Mouse (Mus musculus) lung, embryonic 15.5 days (tissue): ENCODE results near the gene Has3. TPM values are rescaled to one million over a fixed set of nuclear protein-coding genes. Genes with fewer than 3 reads are reported as not detected.
A peak's percentile ranks its signal among the peaks of the same experiment; 100 is the strongest.

Source experiments
- ATAC-seq: fragments of 200-750 bp; cut with Nextera tagmentation; 2 replicates; pipeline ENCODE4 v1.8.0; 2017; ENCODE audit warnings: moderate number of reproducible peaks, borderline replicate concordance; ENCODE audit not compliant: low FRiP score, low TSS enrichment; ENCODE audit errors: extremely low read depth
- H3K27ac ChIP-seq: fragments of 300-500 bp; sonication (generic); 2 replicates; pipeline ENCODE4 v1.5.1; 2015; ENCODE audit warnings: moderate library complexity, mild to moderate bottlenecking, inconsistent platforms
- H3K27me3 ChIP-seq: fragments of 300-500 bp; sonication (generic); 2 replicates; pipeline ENCODE4 v1.6.1; 2015; ENCODE audit warnings: inconsistent platforms
- H3K36me3 ChIP-seq: fragments of 300-500 bp; sonication (generic); 2 replicates; pipeline ENCODE4 v1.6.1; 2015; ENCODE audit warnings: inconsistent platforms
- H3K4me1 ChIP-seq: fragments of 300-500 bp; sonication (generic); 2 replicates; pipeline ENCODE4 v1.6.1; 2015; ENCODE audit warnings: inconsistent platforms
- H3K4me2 ChIP-seq: fragments of 300-500 bp; sonication (generic); 2 replicates; pipeline ENCODE4 v1.6.1; 2015; ENCODE audit warnings: inconsistent platforms, mild to moderate bottlenecking, moderate library complexity
- H3K4me3 ChIP-seq: fragments of 300-500 bp; sonication (generic); 2 replicates; pipeline ENCODE4 v1.5.1; 2015; ENCODE audit warnings: mild to moderate bottlenecking, inconsistent platforms
- H3K9ac ChIP-seq: fragments of 300-500 bp; sonication (generic); 2 replicates; pipeline ENCODE4 v1.6.1; 2015; ENCODE audit warnings: inconsistent platforms
- H3K9me3 ChIP-seq: fragments of 300-500 bp; sonication (generic); 2 replicates; pipeline ENCODE4 v1.6.1; 2016; ENCODE audit warnings: inconsistent platforms
- WGBS: fragments of 180-500 bp; shearing (Covaris S2); methylation state at CpG from one replicate; pipeline ENCODE4 v1.1.7; 2015; 5-methylcytosine and 5-hydroxymethylcytosine counted together
- polyA plus RNA-seq: library from polyadenylated mRNA; unstranded; fragments of >200 nt; fragmentation: Nextera tagmentation; extraction: Ambion mirVana; gene quantifications from 2 replicates; pipeline ENCODE4 v1.2.1, GENCODE M21; 2015

Has3 gene
- polyA plus RNA-seq: 0.15 and 0.23 TPM in 2 replicates

GRCm38 (mm10) chr8:106870051-106870450, at the start of gene Has3:
Gene Has3, plus strand, starts transcription at chr8:106870242.
- H3K9ac ChIP-seq: peak within 1 kb of the TSS; percentile 49
- under 1% methylated on average over 18 of the region's 18 CpGs for WGBS
- H3K9me3 ChIP-seq: no peaks in the 10 kb centered on the region
- ATAC-seq: no peak
- peak within 1 kb of the TSS; percentile 54 for H3K4me3 ChIP-seq
- H3K36me3 ChIP-seq: 0 out of 2 replicates have a peak, but pooled peaks cover 3% of the 10 kb centered on the region
- H3K4me2 ChIP-seq: peak within 1 kb of the TSS; percentile 97
- H3K27ac ChIP-seq: no peak within 1 kb of the TSS
- H3K27me3 ChIP-seq: peaks cover 45% of the 10 kb centered on the region
- H3K4me1 ChIP-seq: peaks cover 31% of the 10 kb centered on the region

GRCm38 (mm10) chr8:106820553-106821515, 49.2 kb upstream of the Has3 start:
- no peaks in the 10 kb centered on the region for H3K9me3 ChIP-seq
- H3K4me3 ChIP-seq: no peak overlapping the region
- no peak for ATAC-seq
- no peak overlapping the region for H3K4me2 ChIP-seq
- no peaks in the 10 kb centered on the region for H3K27me3 ChIP-seq
- H3K27ac ChIP-seq: no peak overlapping the region
- WGBS: 68% methylated on average over 14 of the region's 14 CpGs
- H3K4me1 ChIP-seq: peaks cover 7% of the 10 kb centered on the region
- H3K36me3 ChIP-seq: no peaks in the 10 kb centered on the region
- H3K9ac ChIP-seq: no peak overlapping the region

- Histone ChIP-seq H3K4me2 (no peak overlapping the region), H3K27ac (no peak overlapping the region), H3K4me1 (no peaks in the 10 kb centered on the region), H3K36me3 (no peaks in the 10 kb centered on the region), H3K27me3 (no peaks in the 10 kb centered on the region), H3K9ac (no peak overlapping the region), H3K4me3 (no peak overlapping the region), H3K9me3 (no peaks in the 10 kb centered on the region)
- ATAC-seq: no peak
- 82% methylated on average over 6 of the region's 6 CpGs for WGBS
Measured at GRCm38 (mm10) chr8:106828921-106829320, 41.1 kb upstream of the Has3 start.

GRCm38 (mm10) chr8:106829526-106830045, 40.5 kb upstream of the Has3 start:
- Histone ChIP-seq H3K9me3 (no peaks in the 10 kb centered on the region), H3K4me1 (no peaks in the 10 kb centered on the region), H3K27me3 (no peaks in the 10 kb centered on the region), H3K4me2 (no peak overlapping the region), H3K27ac (no peak overlapping the region), H3K36me3 (no peaks in the 10 kb centered on the region), H3K9ac (no peak overlapping the region), H3K4me3 (no peak overlapping the region)
- WGBS: 65% methylated on average over 5 of the region's 5 CpGs
- ATAC-seq: no peak

GRCm38 (mm10) chr8:106834899-106835298, 35.1 kb upstream of the Has3 start:
- no peak overlapping the region for H3K27ac ChIP-seq
- no peak for ATAC-seq

GRCm38 (mm10) chr8:106836525-106836924, 33.5 kb upstream of the Has3 start:
- 0 out of 2 replicates have a peak, but pooled peaks cover 3% of the 10 kb centered on the region for H3K4me1 ChIP-seq
- H3K27ac ChIP-seq: no peak overlapping the region
- no peak overlapping the region for H3K4me3 ChIP-seq
- H3K27me3 ChIP-seq: no peaks in the 10 kb centered on the region
- WGBS: 48% methylated on average over 6 of the region's 6 CpGs
- no peak overlapping the region for H3K4me2 ChIP-seq
- no peak overlapping the region for H3K9ac ChIP-seq
- no peaks in the 10 kb centered on the region for H3K9me3 ChIP-seq
- ATAC-seq: no peak
- H3K36me3 ChIP-seq: no peaks in the 10 kb centered on the region

More at GRCm38 (mm10) chr8:106834899-106835298, 35.1 kb upstream of the Has3 start:
- Histone ChIP-seq H3K4me2 (no peak overlapping the region), H3K9ac (no peak overlapping the region), H3K9me3 (no peaks in the 10 kb centered on the region), H3K36me3 (no peaks in the 10 kb centered on the region), H3K4me1 (0 out of 2 replicates have a peak, but pooled peaks cover 3% of the 10 kb centered on the region), H3K4me3 (no peak overlapping the region), H3K27me3 (no peaks in the 10 kb centered on the region)
- 29% methylated on average over 1 of the region's 1 CpGs for WGBS

- Histone ChIP-seq H3K36me3 (no peaks in the 10 kb centered on the region), H3K27ac (no peak overlapping the region), H3K27me3 (no peaks in the 10 kb centered on the region), H3K4me3 (no peak overlapping the region), H3K9me3 (no peaks in the 10 kb centered on the region), H3K4me2 (no peak overlapping the region), H3K4me1 (0 out of 2 replicates have a peak, but pooled peaks cover 3% of the 10 kb centered on the region), H3K9ac (no peak overlapping the region)
- 60% methylated on average over 6 of the region's 6 CpGs for WGBS
- ATAC-seq: no peak
Measured at GRCm38 (mm10) chr8:106838803-106839202, 31.2 kb upstream of the Has3 start.

- no peak overlapping the region for H3K9ac ChIP-seq
- 0 out of 2 replicates have a peak overlapping the region, but pooled peaks have one; percentile 15 for H3K27ac ChIP-seq
- 0 out of 2 replicates have a peak, but pooled peaks cover 3% of the 10 kb centered on the region for H3K4me1 ChIP-seq
- WGBS: 47% methylated on average over 11 of the region's 11 CpGs
- H3K4me2 ChIP-seq: no peak overlapping the region
- H3K36me3 ChIP-seq: no peaks in the 10 kb centered on the region
- no peaks in the 10 kb centered on the region for H3K9me3 ChIP-seq
- ATAC-seq: no peak
- no peaks in the 10 kb centered on the region for H3K27me3 ChIP-seq
- H3K4me3 ChIP-seq: no peak overlapping the region
Measured at GRCm38 (mm10) chr8:106839209-106840001, 30.6 kb upstream of the Has3 start.

- WGBS: 74% methylated on average over 10 of the region's 10 CpGs
- H3K36me3 ChIP-seq: no peaks in the 10 kb centered on the region
- H3K4me2 ChIP-seq: no peak overlapping the region
- no peak overlapping the region for H3K9ac ChIP-seq
- H3K27me3 ChIP-seq: no peaks in the 10 kb centered on the region
- no peaks in the 10 kb centered on the region for H3K9me3 ChIP-seq
- H3K4me1 ChIP-seq: no peaks in the 10 kb centered on the region
- H3K4me3 ChIP-seq: no peak overlapping the region
- H3K27ac ChIP-seq: no peak overlapping the region
- ATAC-seq: no peak
Measured at GRCm38 (mm10) chr8:106850034-106850433, 20.0 kb upstream of the Has3 start.

- Histone ChIP-seq H3K4me3 (no peak overlapping the region), H3K36me3 (no peaks in the 10 kb centered on the region), H3K4me1 (no peaks in the 10 kb centered on the region), H3K27me3 (no peaks in the 10 kb centered on the region), H3K4me2 (no peak overlapping the region), H3K9ac (no peak overlapping the region), H3K9me3 (no peaks in the 10 kb centered on the region), H3K27ac (no peak overlapping the region)
- ATAC-seq: 0 out of 2 replicates have a peak, but pooled peaks have one; percentile 49
- WGBS: 39% methylated on average over 8 of the region's 8 CpGs
Measured at GRCm38 (mm10) chr8:106854534-106855241, 15.4 kb upstream of the Has3 start.

- 72% methylated on average over 3 of the region's 3 CpGs for WGBS
- Histone ChIP-seq H3K4me2 (no peak overlapping the region), H3K27ac (no peak overlapping the region), H3K4me3 (no peak overlapping the region), H3K36me3 (no peaks in the 10 kb centered on the region), H3K4me1 (no peaks in the 10 kb centered on the region), H3K27me3 (no peaks in the 10 kb centered on the region), H3K9ac (no peak overlapping the region), H3K9me3 (no peaks in the 10 kb centered on the region)
- no peak for ATAC-seq
Measured at GRCm38 (mm10) chr8:106855242-106855562, 14.8 kb upstream of the Has3 start.
